Mouse (Mus musculus): ENCODE data around the gene Lrrc59. TPM values are rescaled to one million over a fixed set of nuclear protein-coding genes. Genes with fewer than 3 reads are reported as not detected.
A peak's percentile ranks its signal among the peaks of the same experiment; 100 is the strongest.
"Not testable (repeated sequence)": the region's sequence is repeated elsewhere in the genome, so short reads cannot be mapped to it uniquely, and the experiment has no call there.

The Lrrc59 gene
- polyA plus RNA-seq, 1 experiment from 2014 or later, result 224 TPM

DNA sequence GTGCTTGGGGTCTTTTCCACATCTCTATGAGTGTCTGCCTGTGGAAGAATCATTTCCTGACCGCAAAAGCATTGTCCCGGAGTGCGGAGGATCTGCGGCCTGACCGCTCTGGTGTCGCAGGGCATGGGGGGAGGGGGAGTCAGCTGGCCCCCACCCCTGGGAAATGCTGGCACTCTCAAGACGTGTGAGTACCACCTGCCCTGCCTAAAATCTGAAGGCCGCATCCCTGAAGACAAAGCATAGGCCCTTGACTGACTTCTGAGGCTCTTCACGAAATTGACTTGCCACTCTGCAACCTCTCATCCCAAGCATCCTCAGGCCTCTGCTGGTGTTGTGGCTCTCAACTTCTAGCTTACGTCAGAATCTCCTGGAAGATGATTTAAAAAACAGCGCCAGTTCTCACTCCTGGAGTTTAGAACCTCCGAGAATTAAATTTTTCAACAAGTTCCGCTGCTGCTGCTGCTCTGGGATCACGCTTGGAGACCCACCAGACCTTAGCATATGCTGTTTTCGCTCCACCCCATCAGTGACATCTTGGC is 48.1 kb downstream of the Lrrc59 start:
- H3K4me3 ChIP-seq (ENCODE audit: low read depth, low read length), result peak overlapping the region; percentile 96
- H3K36me3 ChIP-seq (ENCODE audit: control insufficient read depth, insufficient read depth, low read length), result no peaks in the 10 kb centered on the region; the same call in 1 of the 2 replicates
- H3K4me1 ChIP-seq (replicated peaks; ENCODE audit: control insufficient read depth, insufficient read depth, low read length), result peaks cover 11% of the 10 kb centered on the region
- WGBS, result 34% methylated on average over 15 of the region's 15 CpGs
- no peak for DNase-seq (ENCODE audit: low spot score)
- H3K9me3 ChIP-seq (ENCODE audit: control insufficient read depth, low read length), result no peaks in the 10 kb centered on the region
- no peak for ATAC-seq (replicated peaks; ENCODE audit: low FRiP score)
- peak overlapping the region; percentile 87 for H3K4me2 ChIP-seq
- peak overlapping the region; percentile 96 for H3K9ac ChIP-seq (ENCODE audit: low read depth, low read length)
- no peaks in the 10 kb centered on the region for H3K27me3 ChIP-seq (replicated peaks; ENCODE audit: control insufficient read depth, insufficient read depth, low read length)
- no peak overlapping the region for H3K27ac ChIP-seq (ENCODE audit: low read depth, low read length)

DNA sequence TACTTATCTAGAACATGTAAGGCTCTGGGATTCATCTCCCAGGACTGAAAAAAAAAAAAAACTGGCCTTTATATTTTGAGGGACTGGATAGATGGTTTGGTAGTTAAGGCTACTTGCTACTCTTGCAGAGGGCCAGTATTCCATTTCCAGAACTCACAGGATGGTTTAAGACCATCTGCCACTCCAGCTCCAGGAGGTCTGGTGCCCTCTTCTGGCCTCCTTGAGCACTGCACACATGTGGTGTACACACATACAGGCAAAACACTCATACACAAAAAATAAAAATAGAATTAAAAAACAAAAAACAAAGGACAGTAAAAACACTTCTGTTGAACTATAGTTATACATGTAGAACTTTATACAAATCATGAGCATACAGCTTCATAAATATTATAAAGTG is 51.1 kb downstream of the Lrrc59 start:
- Histone ChIP-seq H3K4me2 (no peak overlapping the region), H3K36me3 (ENCODE audit: control insufficient read depth, insufficient read depth, low read length) (no peaks in the 10 kb centered on the region), H3K4me3 (ENCODE audit: low read depth, low read length) (no peak overlapping the region), H3K9ac (ENCODE audit: low read depth, low read length) (no peak overlapping the region), H3K27ac (ENCODE audit: low read depth, low read length) (no peak overlapping the region), H3K27me3 (replicated peaks; ENCODE audit: control insufficient read depth, insufficient read depth, low read length) (no peaks in the 10 kb centered on the region), H3K9me3 (ENCODE audit: control insufficient read depth, low read length) (no peaks in the 10 kb centered on the region), H3K4me1 (replicated peaks; ENCODE audit: control insufficient read depth, insufficient read depth, low read length) (peaks cover 7% of the 10 kb centered on the region)
- DNase-seq (ENCODE audit: low spot score) (no peak), ATAC-seq (replicated peaks; ENCODE audit: low FRiP score) (no peak)

DNA sequence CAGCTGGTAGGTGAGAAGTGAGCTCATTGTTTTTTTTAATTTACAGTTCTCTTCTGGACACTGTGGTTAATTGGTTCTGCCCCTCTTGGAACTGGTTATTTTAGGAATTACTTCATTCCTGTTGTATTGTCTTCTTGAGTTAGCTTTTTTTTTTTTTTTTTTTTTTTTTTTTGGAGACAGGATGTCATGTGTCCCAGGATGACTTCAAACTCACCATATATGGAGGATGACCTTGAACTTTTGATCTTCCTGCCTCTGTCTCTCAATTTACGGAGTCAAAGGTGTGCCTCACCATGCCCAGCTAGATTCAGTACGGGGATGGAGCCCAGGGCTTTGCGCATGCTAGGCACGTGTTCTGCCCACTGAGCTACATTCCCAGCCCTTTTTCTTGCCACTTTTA is 52.1 kb downstream of the Lrrc59 start:
- Histone ChIP-seq H3K27ac (ENCODE audit: low read depth, low read length) (no peak overlapping the region), H3K9me3 (ENCODE audit: control insufficient read depth, low read length) (no peaks in the 10 kb centered on the region), H3K9ac (ENCODE audit: low read depth, low read length) (no peak overlapping the region), H3K27me3 (replicated peaks; ENCODE audit: control insufficient read depth, insufficient read depth, low read length) (no peaks in the 10 kb centered on the region), H3K4me3 (ENCODE audit: low read depth, low read length) (no peak overlapping the region), H3K4me1 (replicated peaks; ENCODE audit: control insufficient read depth, insufficient read depth, low read length) (peaks cover under 1% of the 10 kb centered on the region), H3K36me3 (ENCODE audit: control insufficient read depth, insufficient read depth, low read length) (no peaks in the 10 kb centered on the region), H3K4me2 (no peak overlapping the region)
- 79% methylated on average over 4 of the region's 4 CpGs for WGBS
- DNase-seq (ENCODE audit: low spot score) (no peak), ATAC-seq (replicated peaks; ENCODE audit: low FRiP score) (no peak)

DNA sequence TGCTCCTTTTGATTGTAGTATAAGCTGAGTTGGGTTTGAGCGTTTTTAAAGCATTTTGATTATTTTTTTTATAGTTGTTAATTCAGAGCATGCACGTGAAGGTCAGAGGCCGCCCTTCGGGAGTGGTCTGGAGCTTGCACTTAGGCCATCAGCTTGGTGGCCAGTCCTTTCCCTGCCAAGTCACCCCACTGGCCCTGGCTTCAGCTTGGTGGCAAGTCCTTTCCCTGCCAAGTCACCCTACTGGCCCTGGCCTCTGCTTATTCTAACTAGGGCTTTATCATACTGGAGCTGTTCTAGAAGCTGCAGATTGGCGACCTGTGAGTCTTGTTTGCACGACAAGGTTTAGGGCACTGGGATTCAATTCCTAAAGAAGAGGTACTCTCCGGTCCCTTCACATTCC is 52.9 kb downstream of the Lrrc59 start:
- Histone ChIP-seq H3K36me3 (ENCODE audit: control insufficient read depth, insufficient read depth, low read length) (no peaks in the 10 kb centered on the region), H3K4me2 (no peak overlapping the region), H3K9me3 (ENCODE audit: control insufficient read depth, low read length) (no peaks in the 10 kb centered on the region), H3K4me3 (ENCODE audit: low read depth, low read length) (no peak overlapping the region), H3K9ac (ENCODE audit: low read depth, low read length) (no peak overlapping the region), H3K27me3 (replicated peaks; ENCODE audit: control insufficient read depth, insufficient read depth, low read length) (no peaks in the 10 kb centered on the region), H3K4me1 (replicated peaks; ENCODE audit: control insufficient read depth, insufficient read depth, low read length) (no peaks in the 10 kb centered on the region), H3K27ac (ENCODE audit: low read depth, low read length) (no peak overlapping the region)
- 78% methylated on average over 7 of the region's 7 CpGs for WGBS
- no peak for ATAC-seq (replicated peaks; ENCODE audit: low FRiP score)
- DNase-seq (ENCODE audit: low spot score), result no peak

- H3K4me1 ChIP-seq (replicated peaks; ENCODE audit: control insufficient read depth, insufficient read depth, low read length), result no peaks in the 10 kb centered on the region
- H3K27ac ChIP-seq (ENCODE audit: low read depth, low read length), result no peak overlapping the region
- H3K36me3 ChIP-seq (ENCODE audit: control insufficient read depth, insufficient read depth, low read length), result no peaks in the 10 kb centered on the region
- H3K4me3 ChIP-seq (ENCODE audit: low read depth, low read length), result no peak overlapping the region
- 51% methylated on average over 6 of the region's 6 CpGs for WGBS
- no peak for DNase-seq (ENCODE audit: low spot score)
- no peak overlapping the region for H3K9ac ChIP-seq (ENCODE audit: low read depth, low read length)
- no peak for ATAC-seq (replicated peaks; ENCODE audit: low FRiP score)
- no peaks in the 10 kb centered on the region for H3K9me3 ChIP-seq (ENCODE audit: control insufficient read depth, low read length)
- H3K27me3 ChIP-seq (replicated peaks; ENCODE audit: control insufficient read depth, insufficient read depth, low read length), result no peaks in the 10 kb centered on the region
- no peak overlapping the region for H3K4me2 ChIP-seq
Measured at GRCm38 (mm10) chr11:94687178-94687577, 57.6 kb downstream of the Lrrc59 start.

DNA sequence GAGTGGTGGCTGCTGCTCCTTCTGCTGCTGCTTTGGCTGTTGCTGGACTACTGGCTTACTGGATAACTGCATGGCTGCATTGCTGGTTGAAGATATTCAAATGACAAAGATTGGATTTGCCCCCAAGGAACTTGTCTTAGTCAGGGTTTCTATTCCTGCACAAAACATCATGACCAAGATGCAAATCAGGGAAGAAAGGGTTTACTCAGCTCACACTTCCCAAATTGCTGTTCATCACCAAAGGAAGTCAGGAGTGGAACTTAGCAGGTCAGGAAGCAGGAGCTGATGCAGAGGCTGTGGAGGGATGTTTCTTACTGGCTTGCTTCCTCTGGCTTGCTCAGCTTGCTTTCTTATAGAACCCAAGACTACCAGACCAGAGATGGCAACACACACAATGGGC is 62.9 kb downstream of the Lrrc59 start:
- H3K9ac ChIP-seq (ENCODE audit: low read depth, low read length); DNase-seq (ENCODE audit: low spot score); H3K27ac ChIP-seq (ENCODE audit: low read depth, low read length); ATAC-seq (replicated peaks; ENCODE audit: low FRiP score); H3K4me3 ChIP-seq (ENCODE audit: low read depth, low read length); H3K4me1 ChIP-seq (replicated peaks; ENCODE audit: control insufficient read depth, insufficient read depth, low read length); H3K27me3 ChIP-seq (replicated peaks; ENCODE audit: control insufficient read depth, insufficient read depth, low read length); H3K36me3 ChIP-seq (ENCODE audit: control insufficient read depth, insufficient read depth, low read length); H3K9me3 ChIP-seq (ENCODE audit: control insufficient read depth, low read length); H3K4me2 ChIP-seq: not testable (repeated sequence)

Other genes starting within 250 kb of the Lrrc59 start
- gene Abcc3, start 236.8 kb upstream of the Lrrc59 start, polyA plus RNA-seq (2014; fragmentation: Nextera tagmentation; extraction: Ambion mirVana), result 3.2 and 6.0 TPM in 2 replicates
- 2.7 and 4.7 TPM in 2 replicates for gene Cacna1g, start 155.6 kb upstream of the Lrrc59 start, polyA plus RNA-seq (2014; fragmentation: Nextera tagmentation; extraction: Ambion mirVana)
- gene Spata20, start 143.6 kb upstream of the Lrrc59 start, polyA plus RNA-seq (2014; fragmentation: Nextera tagmentation; extraction: Ambion mirVana), result not detected in 2 replicates
- 0.84 and 0.91 TPM in 2 replicates for gene Epn3, start 129.8 kb upstream of the Lrrc59 start, polyA plus RNA-seq (2014; fragmentation: Nextera tagmentation; extraction: Ambion mirVana)
- gene Mycbpap, start 108.0 kb upstream of the Lrrc59 start, polyA plus RNA-seq (2014; fragmentation: Nextera tagmentation; extraction: Ambion mirVana), result 0.84 and 1.1 TPM in 2 replicates
- 3.9 and 4.1 TPM in 2 replicates for gene Rsad1, start 80.5 kb upstream of the Lrrc59 start, polyA plus RNA-seq (2014; fragmentation: Nextera tagmentation; extraction: Ambion mirVana)
- 0.16 and 0.25 TPM in 2 replicates for gene Chad, start 64.7 kb upstream of the Lrrc59 start, polyA plus RNA-seq (2014; fragmentation: Nextera tagmentation; extraction: Ambion mirVana)
- 2.6 and 3.1 TPM in 2 replicates for gene Acsf2, start 27.9 kb upstream of the Lrrc59 start, polyA plus RNA-seq (2014; fragmentation: Nextera tagmentation; extraction: Ambion mirVana)
- gene Mrpl27, start 24.0 kb downstream of the Lrrc59 start, polyA plus RNA-seq (2014; fragmentation: Nextera tagmentation; extraction: Ambion mirVana), result 127 and 132 TPM in 2 replicates
- gene Eme1, start 24.2 kb downstream of the Lrrc59 start, polyA plus RNA-seq (2014; fragmentation: Nextera tagmentation; extraction: Ambion mirVana), result 35.5 and 40.5 TPM in 2 replicates
- 8.8 and 10.5 TPM in 2 replicates for gene Xylt2, start 47.7 kb downstream of the Lrrc59 start, polyA plus RNA-seq (2014; fragmentation: Nextera tagmentation; extraction: Ambion mirVana)
- 0.10 TPM in 1 of 2 replicates, not detected in the other for gene Gm11541, start 74.7 kb downstream of the Lrrc59 start, polyA plus RNA-seq (2014; fragmentation: Nextera tagmentation; extraction: Ambion mirVana)
- 0.23 TPM in 1 of 2 replicates, not detected in the other for gene Cdc34b, start 112.0 kb downstream of the Lrrc59 start, polyA plus RNA-seq (2014; fragmentation: Nextera tagmentation; extraction: Ambion mirVana)
- gene Tmem92, start 152.9 kb downstream of the Lrrc59 start, polyA plus RNA-seq (2014; fragmentation: Nextera tagmentation; extraction: Ambion mirVana), result not detected in 2 replicates